Mouse (Mus musculus): Measurements from ENCODE around the gene Hivep1.

DNA sequence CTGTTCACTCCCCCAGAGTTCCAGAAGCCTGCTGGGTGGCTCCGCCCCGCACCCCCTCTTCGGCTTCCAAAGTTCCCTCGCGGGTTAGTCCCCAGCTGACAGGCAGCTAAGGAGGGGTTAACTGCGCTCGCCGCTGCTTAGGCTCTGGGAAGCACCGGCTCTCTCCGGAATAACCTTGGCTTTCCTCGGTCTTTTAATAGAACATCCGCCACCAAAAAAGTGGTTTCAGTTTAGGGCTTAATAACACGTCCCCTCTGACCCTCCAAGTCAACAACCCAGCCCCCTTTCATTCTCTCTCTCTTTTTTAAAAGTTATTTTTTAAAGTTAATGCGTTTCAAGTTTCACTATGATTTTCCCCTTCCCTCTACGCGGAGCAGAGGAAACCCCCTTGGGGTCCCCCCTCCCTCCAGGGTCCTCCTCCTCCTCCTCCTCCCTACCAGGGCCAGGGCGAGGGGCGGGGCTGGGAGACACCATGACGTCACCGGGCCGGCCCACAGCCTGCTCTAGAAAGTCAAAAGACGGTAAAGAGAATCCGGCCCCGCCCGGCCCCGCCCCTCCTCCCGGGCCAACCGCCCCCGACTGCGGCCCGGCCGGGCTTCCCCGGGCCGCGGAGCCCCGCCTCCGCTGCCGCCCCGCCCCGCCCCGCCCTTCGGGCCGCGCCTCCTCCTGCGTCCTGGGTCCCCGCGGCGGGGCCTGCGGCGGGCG, 467 bp upstream of the Hivep1 start:
- TF ChIP-seq FLI1 (IDR thresholded peaks at IDR 0.05; ENCODE audit: low read length) (no peak), GATA1 (IDR thresholded peaks at IDR 0.05; ENCODE audit: borderline replicate concordance, low read length) (no peak)

Data from megakaryocyte, embryonic 14.5 days (primary cell).